In genomic region chr2:29442275-29442674, GRCm38 (mm10) we compare ENCODE assay signal across 29 mouse cellular contexts.
"Had no signal": no experiment of that assay in that cellular context is flagged by ENCODE, and none has a peak within 500 bp of the region (broad histone marks: within the 10 kb centered on the region; RNA-seq: fewer than 3 reads in every experiment).

No protein-coding gene starts in this region.

- H3K4me2 ChIP-seq: limb, embryonic 12.5 days; limb, embryonic 13.5 days; limb, embryonic 15.5 days; liver, embryonic 11.5 days; liver, embryonic 12.5 days; liver, embryonic 13.5 days; liver, embryonic 15.5 days; lung, embryonic 14.5 days; lung, embryonic 15.5 days; midbrain, embryonic 11.5 days; midbrain, embryonic 12.5 days; midbrain, embryonic 13.5 days; midbrain, embryonic 15.5 days had no signal

- H3K4me3 ChIP-seq: left cerebral cortex, adult 2 months; limb, embryonic 10.5 days; limb, embryonic 12.5 days; limb, embryonic 13.5 days; limb, embryonic 15.5 days; liver, embryonic 12.5 days; liver, embryonic 13.5 days; liver, embryonic 15.5 days; lung, embryonic 15.5 days; megakaryocyte, embryonic 14.5 days; midbrain, embryonic 10.5 days; midbrain, embryonic 12.5 days; midbrain, embryonic 13.5 days; midbrain, embryonic 15.5 days had no signal

- H3K36me3 ChIP-seq: limb, embryonic 10.5 days; limb, embryonic 12.5 days; limb, embryonic 13.5 days; limb, embryonic 15.5 days; liver, embryonic 12.5 days; liver, embryonic 13.5 days; liver, embryonic 15.5 days; lung, embryonic 15.5 days; midbrain, embryonic 10.5 days; midbrain, embryonic 12.5 days; midbrain, embryonic 13.5 days; midbrain, embryonic 15.5 days had no signal

- ATAC-seq: liver, embryonic 12.5 days; liver, postnatal 0 days; lung, postnatal 0 days; midbrain, embryonic 13.5 days; midbrain, embryonic 15.5 days; midbrain, embryonic 16.5 days had no signal

- DNase-seq: left cerebral cortex, postnatal 4 days; liver; liver, embryonic 13.5 days; liver, postnatal 0 days; lung, adult 18-20 months; lung, adult 2 months; lung, embryonic 14.5 days; lung, postnatal 10 days; lung, postnatal 14 days; lung, postnatal 36 days; lung, postnatal 4 days; midbrain, embryonic 14.5 days had no signal

- H3K27me3 ChIP-seq: limb, embryonic 12.5 days; limb, embryonic 13.5 days; limb, embryonic 15.5 days; liver, embryonic 12.5 days; liver, embryonic 13.5 days; liver, embryonic 15.5 days; lung, embryonic 15.5 days; midbrain, embryonic 12.5 days; midbrain, embryonic 13.5 days; midbrain, embryonic 15.5 days had no signal
